23 mouse cellular contexts compared by ENCODE assay signal in genomic region chr1:170409091-170409490, GRCm38 (mm10).
DNase-seq lines count a peak whose midpoint lies in the region; ATAC-seq and TF ChIP-seq lines count a peak whose summit lies in the region.
"Had no signal": no experiment of that assay in that cellular context is flagged by ENCODE, and none has a peak within 500 bp of the region (broad histone marks: within the 10 kb centered on the region; RNA-seq: fewer than 3 reads in every experiment).

No protein-coding gene starts in this region.

- no peak for TF ChIP-seq CTCF in hindbrain, postnatal 0 days (IDR thresholded peaks at IDR 0.05; ENCODE audit: low read depth)
- TF ChIP-seq CTCF in brain, embryonic 14.5 days (IDR thresholded peaks at IDR 0.05; ENCODE audit: borderline replicate concordance, extremely low read depth, insufficient read depth, insufficient read length), result no peak

- no peak for TF ChIP-seq POLR2A in brain, embryonic 14.5 days (IDR thresholded peaks at IDR 0.05; ENCODE audit: borderline replicate concordance, extremely low read depth, insufficient read depth, insufficient read length, poor library complexity, severe bottlenecking)

- peak; percentile 48; the same call in 1 of the 2 replicates for ATAC-seq in forebrain, embryonic 12.5 days (ENCODE audit: low FRiP score)
- ATAC-seq in forebrain, embryonic 16.5 days, result no peak
- no peak for ATAC-seq in hindbrain, embryonic 13.5 days (ENCODE audit: low FRiP score)
- no peak for ATAC-seq in hindbrain, postnatal 0 days
- ATAC-seq in midbrain, embryonic 13.5 days, result peak; percentile 58; the same call in 1 of the 2 replicates
- no peak for ATAC-seq in midbrain, embryonic 11.5 days (ENCODE audit: low FRiP score)
- ATAC-seq: CD4-positive, CD25-positive, alpha-beta regulatory T cell, adult 4 months; intestine, embryonic 15.5 days had no signal

- no peak overlapping the region for H3K4me2 ChIP-seq in forebrain, embryonic 12.5 days
- H3K4me2 ChIP-seq in forebrain, embryonic 16.5 days (ENCODE audit: low read length), result no peak overlapping the region
- no peak overlapping the region for H3K4me2 ChIP-seq in hindbrain, embryonic 13.5 days
- no peak overlapping the region for H3K4me2 ChIP-seq in hindbrain, postnatal 0 days (ENCODE audit: low read depth, low read length)
- H3K4me2 ChIP-seq in midbrain, embryonic 13.5 days (replicated peaks), result no peak overlapping the region
- H3K4me2 ChIP-seq in midbrain, embryonic 11.5 days, result no peak overlapping the region
- H3K4me2 ChIP-seq: hindbrain, embryonic 15.5 days; intestine, embryonic 15.5 days; liver, embryonic 13.5 days; stomach, embryonic 15.5 days had no signal

- H3K4me3 ChIP-seq in forebrain, embryonic 12.5 days (replicated peaks), result no peak overlapping the region
- H3K4me3 ChIP-seq in forebrain, embryonic 16.5 days (replicated peaks; ENCODE audit: low read length), result no peak overlapping the region
- H3K4me3 ChIP-seq in hindbrain, embryonic 13.5 days, result no peak overlapping the region
- H3K4me3 ChIP-seq in hindbrain, postnatal 0 days (ENCODE audit: low read length), result no peak overlapping the region
- H3K4me3 ChIP-seq in midbrain, embryonic 13.5 days (replicated peaks), result no peak overlapping the region
- H3K4me3 ChIP-seq in midbrain, embryonic 11.5 days (ENCODE audit: low read depth, low read length), result no peak overlapping the region
- H3K4me3 ChIP-seq: hindbrain, embryonic 15.5 days; intestine, embryonic 15.5 days; layer of hippocampus, adult 2 months; liver, embryonic 13.5 days; stomach, embryonic 15.5 days had no signal

- peak overlapping the region; percentile 59; the same call in 1 of the 2 replicates for H3K27ac ChIP-seq in forebrain, embryonic 12.5 days
- no peak overlapping the region for H3K27ac ChIP-seq in forebrain, embryonic 16.5 days (ENCODE audit: low read length)
- 0 out of 2 replicates have a peak overlapping the region, but pooled peaks have one; percentile 12 for H3K27ac ChIP-seq in hindbrain, embryonic 13.5 days
- H3K27ac ChIP-seq in hindbrain, postnatal 0 days, result no peak overlapping the region
- no peak overlapping the region; the same call in 1 of the 2 replicates for H3K27ac ChIP-seq in midbrain, embryonic 13.5 days
- H3K27ac ChIP-seq in midbrain, embryonic 11.5 days (ENCODE audit: low read depth, low read length), result no peak overlapping the region
- H3K27ac ChIP-seq: hindbrain, embryonic 15.5 days; intestine, embryonic 15.5 days; layer of hippocampus, adult 2 months; liver, embryonic 13.5 days; macrophage; stomach, embryonic 15.5 days had no signal

- no peaks in the 10 kb centered on the region for H3K36me3 ChIP-seq in forebrain, embryonic 12.5 days (replicated peaks)
- H3K36me3 ChIP-seq in forebrain, embryonic 16.5 days (ENCODE audit: control insufficient read depth, insufficient read depth), result no peaks in the 10 kb centered on the region
- H3K36me3 ChIP-seq in hindbrain, embryonic 13.5 days, result no peaks in the 10 kb centered on the region
- H3K36me3 ChIP-seq in hindbrain, postnatal 0 days (ENCODE audit: insufficient read depth, low read length), result no peaks in the 10 kb centered on the region
- H3K36me3 ChIP-seq in midbrain, embryonic 13.5 days, result no peaks in the 10 kb centered on the region
- H3K36me3 ChIP-seq in midbrain, embryonic 11.5 days (ENCODE audit: control insufficient read depth, insufficient read depth, low read length), result no peaks in the 10 kb centered on the region
- H3K36me3 ChIP-seq: hindbrain, embryonic 15.5 days; intestine, embryonic 15.5 days; liver, embryonic 13.5 days; stomach, embryonic 15.5 days had no signal

- WGBS in forebrain, embryonic 12.5 days, result 18% methylated on average over 4 of the region's 4 CpGs
- 10% methylated on average over 4 of the region's 4 CpGs for WGBS in forebrain, embryonic 16.5 days
- WGBS in hindbrain, embryonic 13.5 days, result 33% methylated on average over 4 of the region's 4 CpGs
- 28% methylated on average over 4 of the region's 4 CpGs for WGBS in hindbrain, postnatal 0 days
- WGBS in midbrain, embryonic 13.5 days, result 28% methylated on average over 4 of the region's 4 CpGs
- WGBS in midbrain, embryonic 11.5 days, result 35% methylated on average over 4 of the region's 4 CpGs

- H3K9ac ChIP-seq in forebrain, embryonic 12.5 days, result no peak overlapping the region
- H3K9ac ChIP-seq in forebrain, embryonic 16.5 days (replicated peaks; ENCODE audit: low read depth, low read length), result no peak overlapping the region
- H3K9ac ChIP-seq in hindbrain, embryonic 13.5 days, result no peak overlapping the region
- no peak overlapping the region for H3K9ac ChIP-seq in hindbrain, postnatal 0 days (replicated peaks; ENCODE audit: low read length)
- no peak overlapping the region for H3K9ac ChIP-seq in midbrain, embryonic 13.5 days (replicated peaks)
- no peak overlapping the region for H3K9ac ChIP-seq in midbrain, embryonic 11.5 days (ENCODE audit: low read length)
- H3K9ac ChIP-seq: hindbrain, embryonic 15.5 days; intestine, embryonic 15.5 days; liver, embryonic 13.5 days; stomach, embryonic 15.5 days had no signal

- no peaks in the 10 kb centered on the region for H3K9me3 ChIP-seq in forebrain, embryonic 12.5 days
- H3K9me3 ChIP-seq in forebrain, embryonic 16.5 days (ENCODE audit: control insufficient read depth, low read length), result no peaks in the 10 kb centered on the region
- H3K9me3 ChIP-seq in hindbrain, embryonic 13.5 days, result no peaks in the 10 kb centered on the region
- H3K9me3 ChIP-seq in hindbrain, postnatal 0 days (ENCODE audit: low read length), result no peaks in the 10 kb centered on the region
- no peaks in the 10 kb centered on the region for H3K9me3 ChIP-seq in midbrain, embryonic 13.5 days
- no peaks in the 10 kb centered on the region for H3K9me3 ChIP-seq in midbrain, embryonic 11.5 days (ENCODE audit: control insufficient read depth, low read length)
- H3K9me3 ChIP-seq: hindbrain, embryonic 15.5 days; intestine, embryonic 15.5 days; liver, embryonic 13.5 days; stomach, embryonic 15.5 days had no signal

- no peaks in the 10 kb centered on the region for H3K27me3 ChIP-seq in forebrain, embryonic 12.5 days
- no peaks in the 10 kb centered on the region for H3K27me3 ChIP-seq in forebrain, embryonic 16.5 days (replicated peaks; ENCODE audit: control insufficient read depth, insufficient read depth, low read length)
- no peaks in the 10 kb centered on the region for H3K27me3 ChIP-seq in hindbrain, embryonic 13.5 days
- no peaks in the 10 kb centered on the region for H3K27me3 ChIP-seq in hindbrain, postnatal 0 days (ENCODE audit: insufficient read depth, low read length)
- H3K27me3 ChIP-seq in midbrain, embryonic 13.5 days, result peaks cover 2% of the 10 kb centered on the region
- H3K27me3 ChIP-seq in midbrain, embryonic 11.5 days (ENCODE audit: control insufficient read depth, insufficient read depth, low read length), result no peaks in the 10 kb centered on the region
- H3K27me3 ChIP-seq: hindbrain, embryonic 15.5 days; intestine, embryonic 15.5 days; liver, embryonic 13.5 days; stomach, embryonic 15.5 days had no signal

- peaks cover 15% of the 10 kb centered on the region for H3K4me1 ChIP-seq in forebrain, embryonic 12.5 days
- peaks cover 3% of the 10 kb centered on the region; the same call in 1 of the 2 replicates for H3K4me1 ChIP-seq in forebrain, embryonic 16.5 days (replicated peaks; ENCODE audit: control insufficient read depth, insufficient read depth, low read length)
- peaks cover 7% of the 10 kb centered on the region for H3K4me1 ChIP-seq in hindbrain, embryonic 13.5 days (replicated peaks)
- H3K4me1 ChIP-seq in hindbrain, postnatal 0 days (ENCODE audit: insufficient read depth, low read length), result peaks cover 5% of the 10 kb centered on the region; the same call in 1 of the 2 replicates
- peaks cover 11% of the 10 kb centered on the region for H3K4me1 ChIP-seq in midbrain, embryonic 13.5 days (replicated peaks)
- H3K4me1 ChIP-seq in midbrain, embryonic 11.5 days (ENCODE audit: control insufficient read depth, insufficient read depth, low read length), result peaks cover 6% of the 10 kb centered on the region; the same call in 1 of the 2 replicates
- H3K4me1 ChIP-seq: intestine, embryonic 15.5 days; liver, embryonic 13.5 days; stomach, embryonic 15.5 days had no signal

- DNase-seq in hindbrain, postnatal 0 days (ENCODE audit: low spot score), result no peak
- DNase-seq in midbrain, embryonic 11.5 days (ENCODE audit: low spot score, missing footprints), result no peak
- peak; percentile 66 for DNase-seq in brain, embryonic 14.5 days (ENCODE audit: low read depth)
- no peak for DNase-seq in adrenal gland, postnatal 14 days
- DNase-seq: cerebellum, adult 2 months; cerebellum, postnatal 36 days; gastrocnemius, postnatal 25 days; heart, adult 18-20 months; kidney, adult 8-10 months; kidney, postnatal 25 days; liver, embryonic 13.5 days; thymus, adult 18-20 months; thymus, postnatal 36 days had no signal

Comparison
In these comparisons a context has a peak if more than half of its experiments do, and no peak if none do; other contexts are left out.
1. ATAC-seq: peak in forebrain, embryonic 12.5 days (single experiment) and midbrain, embryonic 13.5 days (single experiment); none in forebrain, embryonic 16.5 days (single experiment), hindbrain, embryonic 13.5 days (single experiment), hindbrain, postnatal 0 days (single experiment) and midbrain, embryonic 11.5 days (single experiment).
2. H3K27ac ChIP-seq: peak in forebrain, embryonic 12.5 days (single experiment) and hindbrain, embryonic 13.5 days (single experiment); none in forebrain, embryonic 16.5 days (single experiment), hindbrain, postnatal 0 days (single experiment), midbrain, embryonic 13.5 days (single experiment) and midbrain, embryonic 11.5 days (single experiment).